Mouse (Mus musculus) cerebellum, postnatal 14 days (tissue): Measurements from ENCODE around the gene Dhh.
"Not testable (repeated sequence)": the region's sequence is repeated elsewhere in the genome, so short reads cannot be mapped to it uniquely, and the experiment has no call there.

Experiments
- DNase-seq, 2 experiments: peaks; one replicate each; pipeline ENCODE4 v3.0.0; 2021; ENCODE audit warnings: mixed read lengths in 2 of 2

Dhh gene

GRCm38 (mm10) chr15:98897928-98898800 is at the start of gene Dhh:
Dhh (minus strand) TSS chr15:98898540.
- DNase-seq: no peak

DNA sequence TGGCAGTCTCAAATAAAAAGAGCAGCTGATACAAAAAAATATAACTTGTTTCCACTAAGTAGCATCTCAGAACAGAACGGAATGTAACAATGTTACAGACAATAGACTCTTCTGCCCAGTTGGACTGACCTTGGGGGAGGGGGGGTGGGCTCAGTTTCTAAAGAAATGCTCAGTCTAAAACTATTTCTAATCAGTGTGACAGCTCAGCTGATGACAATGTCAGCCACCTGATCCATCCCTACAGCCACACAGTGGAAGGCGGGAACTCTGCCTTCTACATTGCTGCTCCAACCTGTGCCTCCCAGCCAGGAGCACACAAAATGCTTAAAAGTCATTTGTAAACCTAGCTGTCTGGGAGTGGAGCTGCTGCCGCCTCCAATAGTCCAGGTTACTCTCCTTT is 49.5 kb upstream of the Dhh start:
- peak in 1 of 2 experiments; percentile 33 for DNase-seq

DNA sequence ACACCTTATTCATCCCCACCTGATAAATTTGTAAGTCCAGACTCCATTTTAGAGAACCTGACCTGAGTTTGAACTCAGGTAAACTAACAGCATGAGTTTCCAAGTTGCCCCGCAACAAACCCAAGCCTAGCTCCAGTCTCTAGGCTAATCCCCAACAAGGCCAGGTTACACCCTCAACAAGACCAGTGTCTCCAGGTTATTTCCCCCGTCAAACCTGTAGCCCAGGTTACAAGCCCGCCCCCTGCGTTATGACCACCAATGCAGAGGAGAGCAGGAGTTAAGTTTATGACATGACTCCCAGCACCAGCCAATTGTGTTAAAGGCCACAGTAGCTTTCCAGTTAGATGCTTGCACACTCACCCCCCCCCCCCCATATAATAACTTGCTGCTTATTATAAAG is 44.8 kb upstream of the Dhh start:
- DNase-seq: no peak

GRCm38 (mm10) chr15:98942081-98942480 is 43.7 kb upstream of the Dhh start:
- peak; percentile 41 to 45 for DNase-seq

GRCm38 (mm10) chr15:98941539-98941938 is 43.2 kb upstream of the Dhh start:
- DNase-seq: no peak

- DNase-seq: peak; percentile 64 to 65
These were observed 42.5 kb upstream of the Dhh start for GRCm38 (mm10) chr15:98940816-98941215.

GRCm38 (mm10) chr15:98934217-98934839 is 36.0 kb upstream of the Dhh start, which contains the start of gene Tuba1b:
Tuba1b (minus strand) TSS chr15:98934565.
- peak; percentile 92 to 94 for DNase-seq

DNA sequence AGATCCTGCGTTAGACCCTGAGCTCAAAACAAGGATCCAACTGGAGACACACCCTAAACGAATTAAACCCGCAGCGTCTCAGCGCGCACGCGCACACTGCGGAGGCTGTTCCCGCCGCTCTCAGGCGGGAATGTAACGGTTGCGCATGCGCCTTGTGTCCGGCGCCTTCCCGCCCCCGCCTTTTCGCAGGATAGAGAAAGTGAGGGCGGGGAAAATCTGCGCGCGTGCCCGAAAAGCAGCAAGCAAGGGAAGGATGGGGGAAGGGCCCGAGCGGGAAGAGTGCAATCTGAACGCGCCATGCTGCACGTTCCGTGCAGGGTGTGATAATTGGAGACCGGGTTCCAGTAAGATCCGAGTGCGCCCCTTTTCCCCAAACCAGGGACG is 35.5 kb upstream of the Dhh start:
- peak; percentile 98 to 99 for DNase-seq

- DNase-seq: peak; percentile 63 to 67
These were observed 34.8 kb upstream of the Dhh start for GRCm38 (mm10) chr15:98933004-98933671.

DNA sequence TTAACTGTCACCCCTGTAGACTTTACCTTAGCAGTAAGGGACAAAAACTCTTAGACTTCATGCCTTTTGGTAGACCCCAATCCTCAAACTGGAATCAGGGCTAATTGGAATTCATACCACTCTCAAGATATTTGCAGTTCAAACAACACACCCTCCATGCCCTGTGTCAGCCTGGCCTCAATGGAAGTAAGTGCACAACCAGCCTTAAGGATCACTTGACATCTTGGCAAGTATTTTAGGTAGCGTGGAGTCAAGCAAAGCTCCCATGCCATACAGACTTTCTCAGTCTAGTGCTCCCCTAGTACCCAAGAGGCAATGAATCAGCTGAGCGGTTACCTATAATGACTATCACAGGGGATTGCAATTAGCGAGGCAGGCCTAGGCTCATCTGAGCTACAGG is 32.7 kb upstream of the Dhh start:
- DNase-seq: no peak

DNA sequence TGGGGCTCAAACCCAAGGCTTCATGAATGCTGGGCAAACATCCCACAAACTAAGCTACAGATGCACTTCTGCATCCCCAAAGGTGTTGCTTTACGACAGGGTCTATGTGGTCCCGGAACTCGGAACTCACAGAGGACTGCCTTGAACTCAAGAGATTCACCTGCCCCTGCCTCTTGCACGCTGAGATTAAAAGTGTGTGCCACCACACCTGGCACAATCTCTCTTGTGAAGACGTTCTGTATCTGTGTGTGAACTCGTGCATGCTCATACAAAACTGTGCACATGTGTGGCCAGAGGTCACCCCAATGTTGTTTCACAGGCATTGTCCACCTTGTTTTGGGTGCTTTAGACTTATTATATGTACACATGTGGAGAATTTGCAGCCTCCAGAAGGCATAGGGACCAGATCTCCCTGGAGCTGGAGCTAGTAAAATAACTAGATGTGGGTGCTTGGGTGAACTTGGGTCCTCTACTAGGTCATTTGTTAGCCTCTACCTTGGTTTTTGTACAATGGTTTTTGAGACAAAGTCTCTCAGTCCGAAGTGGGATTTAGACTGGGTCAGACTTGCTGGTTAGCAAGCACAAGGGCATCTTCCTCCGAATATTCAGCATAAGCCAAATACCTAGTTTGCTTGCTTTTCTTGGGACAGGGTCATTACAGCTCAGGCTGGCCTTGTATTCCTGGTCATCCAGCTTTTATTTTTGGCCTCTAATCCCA is 31.8 kb upstream of the Dhh start:
- DNase-seq: peak in 1 of 2 experiments; percentile 23

GRCm38 (mm10) chr15:98928598-98929240 is 30.4 kb upstream of the Dhh start:
- peak; percentile 90 for DNase-seq

DNA sequence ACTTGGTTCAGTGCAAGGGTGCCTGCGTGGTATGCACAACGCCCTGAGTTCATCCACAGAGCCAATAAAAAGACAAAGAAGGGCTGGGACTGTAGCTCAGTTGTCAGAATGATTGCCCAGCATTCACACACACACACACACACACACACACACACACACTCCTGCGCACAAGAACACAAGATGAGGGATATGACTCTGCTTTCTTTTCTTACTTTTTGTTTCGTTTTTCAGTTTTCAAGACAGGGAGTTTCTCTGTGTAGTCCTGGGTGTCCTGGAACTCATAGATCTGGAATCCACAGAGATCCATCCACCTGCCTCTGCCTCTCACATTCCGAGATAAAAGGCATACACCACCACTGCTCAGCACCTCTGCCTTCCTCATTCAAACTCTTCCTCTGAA is 29.2 kb upstream of the Dhh start:
- DNase-seq: no peak

GRCm38 (mm10) chr15:98924682-98925081 is 26.3 kb upstream of the Dhh start:
- no peak for DNase-seq

DNA sequence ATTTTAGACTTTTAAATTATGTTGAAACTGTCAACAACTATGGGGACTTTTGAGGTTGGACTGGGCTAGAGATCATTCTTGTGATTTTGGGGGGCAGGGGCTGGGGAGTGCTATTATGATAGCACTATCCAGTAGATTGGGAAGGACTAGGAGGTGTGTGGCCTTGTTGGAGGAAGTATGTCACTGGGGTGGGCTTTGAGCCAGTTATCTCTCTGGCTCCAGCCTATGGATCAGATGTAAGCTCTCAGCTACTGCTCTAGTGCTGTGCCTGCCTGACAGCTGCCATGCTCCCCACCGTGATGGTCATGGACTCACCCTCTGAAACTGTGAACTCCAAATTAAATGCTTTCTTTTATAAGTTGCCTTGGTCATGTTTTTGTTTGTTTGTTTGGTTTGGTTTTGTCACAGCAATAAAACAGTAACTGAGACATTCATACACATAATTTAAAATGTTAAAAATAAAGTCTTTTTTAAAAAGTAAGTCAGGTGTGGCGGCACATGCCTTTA is 24.7 kb upstream of the Dhh start:
- no peak for DNase-seq

GRCm38 (mm10) chr15:98922581-98922980 is 24.2 kb upstream of the Dhh start:
- DNase-seq: no peak

DNA sequence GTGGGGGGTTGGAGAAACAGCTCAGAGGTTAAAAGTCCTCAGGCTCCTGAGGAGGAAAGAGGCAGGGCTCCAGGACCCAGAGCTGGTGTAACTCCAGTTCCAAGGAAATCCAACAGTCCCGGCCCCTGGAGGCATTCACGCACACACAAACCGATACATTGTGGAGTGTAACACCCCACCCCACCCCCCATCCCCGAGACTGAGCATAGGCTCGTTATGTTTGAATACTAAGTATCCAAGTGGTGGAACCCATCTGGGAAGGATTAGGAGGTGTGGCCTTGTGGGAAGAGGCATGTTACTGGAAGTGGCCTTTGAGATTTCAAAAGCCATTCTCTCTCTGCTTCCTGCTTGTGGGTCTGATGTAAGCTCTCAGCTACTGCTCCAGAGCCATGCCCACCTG is 23.2 kb upstream of the Dhh start:
- DNase-seq: no peak

DNA sequence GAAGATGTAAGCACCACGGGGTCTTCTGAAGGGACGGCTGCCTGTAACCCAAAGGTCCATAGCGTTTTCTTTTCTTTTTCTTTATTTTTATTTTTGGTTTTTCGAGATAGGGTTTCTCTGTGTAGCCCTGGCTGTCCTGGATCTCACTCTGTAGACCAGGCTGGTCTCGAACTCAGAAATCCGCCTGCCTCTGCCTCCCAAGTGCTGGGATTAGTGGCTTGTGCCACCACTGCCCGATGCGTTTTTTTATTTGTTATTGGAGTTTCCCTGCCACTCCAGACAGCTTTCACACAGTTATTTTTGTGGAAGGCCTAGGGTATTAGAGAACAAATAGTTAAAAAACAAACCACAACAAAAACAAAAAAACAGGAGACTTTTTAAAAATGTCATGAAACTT is 20.2 kb upstream of the Dhh start:
- DNase-seq: not testable (repeated sequence)

DNA sequence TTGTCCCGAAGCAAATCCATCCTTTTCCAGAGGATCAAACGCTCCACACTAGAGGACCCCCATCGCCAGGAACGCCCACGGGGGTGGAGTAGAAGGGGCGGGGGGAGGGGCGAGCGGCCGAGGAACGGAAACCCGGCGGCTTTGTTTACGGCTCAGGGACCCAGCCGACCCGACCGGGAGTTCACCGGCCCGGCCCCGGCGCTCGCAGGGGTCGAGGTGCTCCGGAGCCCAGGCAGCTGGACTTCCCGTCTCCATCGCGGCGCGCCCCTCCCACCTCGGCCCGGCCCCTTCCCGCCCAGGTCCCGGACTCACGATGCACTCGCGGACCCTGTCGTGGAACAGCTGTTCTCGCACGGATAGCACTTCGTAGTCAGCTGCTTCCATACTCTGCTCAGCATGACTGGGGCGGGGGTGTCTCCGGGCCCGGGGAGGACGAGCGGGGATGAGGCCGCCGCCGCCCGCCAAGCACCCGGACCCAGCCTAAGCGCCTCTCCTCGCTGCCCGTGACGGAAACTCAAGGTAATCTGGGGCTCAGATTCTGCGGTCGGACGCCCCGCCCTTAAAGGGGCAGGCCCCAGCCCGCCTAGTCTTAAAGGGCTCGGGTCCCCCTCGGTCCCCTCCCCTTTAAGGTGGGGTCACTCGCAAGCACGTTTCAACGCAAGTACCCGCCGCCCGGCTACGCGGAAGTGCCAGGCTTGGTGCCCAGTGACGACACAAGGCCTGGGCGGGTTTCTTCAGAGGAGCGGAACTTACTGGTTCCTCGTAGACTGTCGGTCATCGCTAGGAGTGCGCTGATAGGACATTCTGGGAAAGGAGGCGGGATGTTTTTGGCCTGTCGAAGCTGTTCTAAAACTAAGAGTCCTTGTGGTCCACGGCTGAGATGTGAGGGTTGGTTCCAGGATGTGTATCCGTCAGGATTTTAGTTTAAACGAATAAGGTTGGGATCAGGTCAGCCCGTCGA is 19.5 kb upstream of the Dhh start, which contains the start of gene Lmbr1l:
TSS of gene Lmbr1l (minus strand) at position 694 of the 961 bp plus-strand sequence.
- peak; percentile 99 to 100 for DNase-seq

- DNase-seq: peak in 1 of 2 experiments; percentile 30
These were observed 18.8 kb upstream of the Dhh start for GRCm38 (mm10) chr15:98917091-98917490.

DNA sequence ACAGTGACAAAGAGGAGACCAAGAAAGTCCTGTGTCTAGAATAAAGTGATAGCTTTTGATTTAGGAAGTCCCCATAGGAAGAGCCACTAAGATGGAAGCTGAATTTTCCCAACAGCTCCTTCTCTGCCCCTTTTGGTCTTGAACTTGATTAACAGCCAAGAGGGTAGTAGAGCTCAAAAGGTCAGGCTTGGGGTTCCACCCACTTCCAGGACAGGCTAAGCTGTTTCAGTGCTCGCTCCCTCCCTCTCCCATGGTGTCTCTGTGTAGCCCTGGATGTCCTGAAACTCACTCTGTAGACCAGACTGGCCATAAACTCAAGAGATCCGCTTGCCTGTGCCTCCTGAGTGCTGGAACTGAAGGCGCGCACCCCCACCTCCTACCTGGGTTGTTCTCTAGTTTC is 17.7 kb upstream of the Dhh start:
- DNase-seq: no peak
